Mouse (Mus musculus) bone marrow, adult 2 months (tissue): ENCODE data around the gene Lfng. TPM values are rescaled to one million over a fixed set of nuclear protein-coding genes. Genes with fewer than 3 reads are reported as not detected.

Experiments used
- H3K27ac ChIP-seq: fragments of 200-500 bp; 2 replicates; pipeline ENCODE4 v1.5.1; 2012; ENCODE audit warnings: low read depth, mild to moderate bottlenecking, control low read depth, inconsistent platforms, low read length; ENCODE audit not compliant: control insufficient read depth, poor library complexity, insufficient read depth
- H3K4me1 ChIP-seq: fragments of 200-500 bp; 2 replicates; pipeline ENCODE4 v1.6.1; 2011; ENCODE audit warnings: low read length; ENCODE audit not compliant: control insufficient read depth, insufficient read depth
- H3K4me3 ChIP-seq: fragments of 200-500 bp; replicated peaks from 2 replicates; pipeline ENCODE3; 2011; ENCODE audit warnings: mild to moderate bottlenecking, low read depth, low read length, control low read depth; ENCODE audit not compliant: control insufficient read depth
- CTCF ChIP-seq: fragments of 200-500 bp; IDR thresholded peaks from 2 replicates; pipeline ENCODE4 v1.5.1; 2011; ENCODE audit warnings: low read length, control low read depth; ENCODE audit not compliant: control insufficient read depth, insufficient read depth
- POLR2A ChIP-seq: fragments of 200-500 bp; IDR thresholded peaks from 2 replicates; pipeline ENCODE4 v1.6.1; 2011; ENCODE audit warnings: low read depth, mild to moderate bottlenecking, control low read depth, low read length, borderline replicate concordance; ENCODE audit not compliant: control insufficient read depth
- WGBS: fragments of 180-500 bp; shearing (Covaris S2); methylation state at CpG from one replicate; pipeline ENCODE4 v1.1.7; 2018; 5-methylcytosine and 5-hydroxymethylcytosine counted together
- polyA plus RNA-seq: library from polyadenylated mRNA; stranded (reverse); fragments of >200 nt; gene quantifications from 2 replicates; pipeline ENCODE4 v1.2.4, GENCODE M21; 2011; ENCODE audit warnings: low replicate concordance; ENCODE audit not compliant: missing spikeins, insufficient read depth, insufficient read length

Gene Lfng
- polyA plus RNA-seq, 1 experiment, result 25.9 TPM

- WGBS, result 64% methylated on average over 10 of the region's 10 CpGs
- Histone ChIP-seq H3K4me1 (peaks cover 7% of the 10 kb centered on the region; the same call in 1 of the 2 replicates), H3K27ac (peak overlapping the region; percentile 94)
These were observed 8.4 kb downstream of the Lfng start for GRCm38 (mm10) chr5:140615321-140616109.

GRCm38 (mm10) chr5:140616110-140616503, 9.0 kb downstream of the Lfng start:
- no peak for TF ChIP-seq POLR2A
- Histone ChIP-seq H3K27ac (peak overlapping the region; percentile 94), H3K4me1 (peaks cover 7% of the 10 kb centered on the region; the same call in 1 of the 2 replicates), H3K4me3 (no peak overlapping the region)
- WGBS, result 32% methylated on average over 6 of the region's 6 CpGs

More at GRCm38 (mm10) chr5:140615321-140616109, 8.4 kb downstream of the Lfng start:
- H3K4me3 ChIP-seq, result no peak overlapping the region
- TF ChIP-seq POLR2A (no peak), CTCF (no peak)

- peak overlapping the region; percentile 94 for H3K27ac ChIP-seq
- no peak overlapping the region for H3K4me3 ChIP-seq
- 8% methylated on average over 9 of the region's 9 CpGs for WGBS
- peak; percentile 47; the same call in 1 of the 2 replicates for TF ChIP-seq POLR2A
- TF ChIP-seq CTCF, result no peak
- H3K4me1 ChIP-seq, result peaks cover 6% of the 10 kb centered on the region; the same call in 1 of the 2 replicates
These were observed 9.6 kb downstream of the Lfng start for GRCm38 (mm10) chr5:140616691-140617090.

- no peak overlapping the region for H3K4me3 ChIP-seq
- peaks cover 6% of the 10 kb centered on the region; the same call in 1 of the 2 replicates for H3K4me1 ChIP-seq
- WGBS, result 4% methylated on average over 5 of the region's 5 CpGs
- H3K27ac ChIP-seq, result peak overlapping the region; percentile 94
- no peak for TF ChIP-seq CTCF
- no peak for TF ChIP-seq POLR2A
These were observed 10.6 kb downstream of the Lfng start for GRCm38 (mm10) chr5:140617714-140618113.

GRCm38 (mm10) chr5:140619151-140619771, 12.1 kb downstream of the Lfng start:
- 16% methylated on average over 6 of the region's 6 CpGs for WGBS
- peaks cover 6% of the 10 kb centered on the region; the same call in 1 of the 2 replicates for H3K4me1 ChIP-seq
- no peak for TF ChIP-seq POLR2A
- TF ChIP-seq CTCF, result peak; percentile 98
- H3K27ac ChIP-seq, result no peak overlapping the region
- H3K4me3 ChIP-seq, result no peak overlapping the region

GRCm38 (mm10) chr5:140619895-140620736, 13.0 kb downstream of the Lfng start:
- WGBS, result 44% methylated on average over 7 of the region's 7 CpGs

GRCm38 (mm10) chr5:140621092-140621491, 14.0 kb downstream of the Lfng start:
- H3K4me1 ChIP-seq, result peaks cover 5% of the 10 kb centered on the region; the same call in 1 of the 2 replicates
- no peak overlapping the region for H3K27ac ChIP-seq
- 79% methylated on average over 9 of the region's 9 CpGs for WGBS
- TF ChIP-seq CTCF (no peak), POLR2A (no peak)
- H3K4me3 ChIP-seq, result no peak overlapping the region

More at GRCm38 (mm10) chr5:140619895-140620736, 13.0 kb downstream of the Lfng start:
- TF ChIP-seq CTCF (no peak), POLR2A (no peak)
- Histone ChIP-seq H3K4me1 (peaks cover 5% of the 10 kb centered on the region; the same call in 1 of the 2 replicates), H3K27ac (no peak overlapping the region), H3K4me3 (no peak overlapping the region)
